Mouse (Mus musculus): Measurements from ENCODE around the gene Sstr3. TPM values are rescaled to one million over a fixed set of nuclear protein-coding genes. Genes with fewer than 3 reads are reported as not detected.

The Sstr3 gene
- polyA plus RNA-seq (2015; fragmentation: Nextera tagmentation; extraction: Ambion mirVana): not detected in 2 replicates

DNA sequence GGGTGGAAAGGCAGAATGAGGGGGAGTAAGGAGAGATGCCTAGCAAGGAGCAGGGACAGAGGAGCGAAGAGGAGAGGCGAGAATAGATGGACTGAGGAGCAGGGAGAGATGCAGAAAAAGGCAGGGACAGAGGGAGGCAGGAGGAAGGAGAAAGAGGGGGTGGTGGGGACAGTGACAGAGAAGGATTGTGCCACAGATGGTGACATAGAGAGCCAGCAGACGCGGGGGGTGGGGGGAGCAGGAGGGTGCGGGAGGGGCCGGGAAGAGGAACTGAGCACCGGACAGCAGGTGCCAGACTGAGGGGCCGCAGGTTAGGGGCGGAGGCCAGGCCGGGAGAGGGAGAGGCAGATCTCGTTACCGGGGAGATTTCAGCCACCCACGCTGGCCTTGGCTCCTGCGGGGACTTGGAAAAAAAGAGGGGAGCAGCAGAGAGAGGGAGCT, at the start of gene Sstr3:
Gene Sstr3 (minus strand): TSS at position 125 of the 441 bp plus-strand sequence.
- Histone ChIP-seq H3K9me3 (replicated peaks) (no peaks in the 10 kb centered on the region), H3K4me1 (peaks cover 15% of the 10 kb centered on the region; the same call in 1 of the 2 replicates), H3K27me3 (peaks cover 20% of the 10 kb centered on the region; the same call in 1 of the 2 replicates), H3K4me3 (replicated peaks) (no peak within 1 kb of the TSS), H3K27ac (replicated peaks) (no peak within 1 kb of the TSS), H3K36me3 (no peaks in the 10 kb centered on the region), H3K4me2 (replicated peaks) (no peak within 1 kb of the TSS), H3K9ac (no peak within 1 kb of the TSS)
- ATAC-seq (ENCODE audit: insufficient number of reproducible peaks, low FRiP score, low TSS enrichment, low read depth): no peak
- WGBS: 15% methylated on average over 14 of the region's 14 CpGs

DNA sequence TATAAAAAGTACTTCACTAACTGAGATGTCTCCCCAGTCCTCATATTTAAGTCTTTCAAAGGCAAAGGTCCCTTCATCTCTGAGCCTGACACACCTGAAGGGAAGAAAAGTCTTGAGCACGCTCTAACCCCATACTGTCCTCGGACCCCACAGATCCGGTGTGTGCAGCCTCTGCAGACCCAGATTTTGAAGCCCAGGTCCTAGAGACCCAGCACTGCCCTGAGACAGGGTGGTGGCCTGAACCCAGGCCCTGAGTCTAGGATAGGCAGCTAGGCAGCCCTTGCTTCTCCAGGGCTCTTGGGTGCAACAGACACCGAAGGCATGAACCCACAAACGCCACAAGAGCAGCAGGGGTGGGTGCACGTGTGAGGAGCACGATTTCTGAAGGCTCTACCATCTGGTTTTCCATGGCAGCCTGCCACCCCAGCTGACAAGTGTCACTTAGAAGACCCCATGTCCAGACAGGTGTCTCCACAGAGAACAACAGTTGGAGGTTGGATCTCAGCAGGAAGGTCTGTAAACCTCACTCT, 49.5 kb upstream of the Sstr3 start:
- WGBS: 80% methylated on average over 7 of the region's 7 CpGs
- H3K27ac ChIP-seq (replicated peaks): no peak overlapping the region

GRCm38 (mm10) chr15:78592452-78592968, 48.0 kb upstream of the Sstr3 start:
- Histone ChIP-seq H3K4me2 (replicated peaks) (no peak overlapping the region), H3K27me3 (no peaks in the 10 kb centered on the region), H3K36me3 (no peaks in the 10 kb centered on the region), H3K9ac (no peak overlapping the region), H3K9me3 (replicated peaks) (no peaks in the 10 kb centered on the region), H3K27ac (replicated peaks) (no peak overlapping the region), H3K4me3 (replicated peaks) (no peak overlapping the region), H3K4me1 (peaks cover 4% of the 10 kb centered on the region; the same call in 1 of the 2 replicates)
- WGBS: 65% methylated on average over 14 of the region's 14 CpGs
- ATAC-seq (ENCODE audit: insufficient number of reproducible peaks, low FRiP score, low TSS enrichment, low read depth): no peak

More for the DNA sequence above, 49.5 kb upstream of the Sstr3 start:
- Histone ChIP-seq H3K9ac (no peak overlapping the region), H3K9me3 (replicated peaks) (no peaks in the 10 kb centered on the region), H3K27me3 (no peaks in the 10 kb centered on the region), H3K4me2 (replicated peaks) (no peak overlapping the region), H3K36me3 (no peaks in the 10 kb centered on the region), H3K4me1 (peaks cover 4% of the 10 kb centered on the region; the same call in 1 of the 2 replicates), H3K4me3 (replicated peaks) (no peak overlapping the region)
- ATAC-seq (ENCODE audit: insufficient number of reproducible peaks, low FRiP score, low TSS enrichment, low read depth): no peak

- H3K4me2 ChIP-seq (replicated peaks): no peak overlapping the region
- 45% methylated on average over 15 of the region's 15 CpGs for WGBS
- no peak overlapping the region for H3K4me3 ChIP-seq (replicated peaks)
- ATAC-seq (ENCODE audit: insufficient number of reproducible peaks, low FRiP score, low TSS enrichment, low read depth): no peak
- no peaks in the 10 kb centered on the region for H3K27me3 ChIP-seq
- no peak overlapping the region for H3K9ac ChIP-seq
- no peaks in the 10 kb centered on the region for H3K9me3 ChIP-seq (replicated peaks)
- no peak overlapping the region for H3K27ac ChIP-seq (replicated peaks)
- H3K36me3 ChIP-seq: no peaks in the 10 kb centered on the region
- peaks cover 4% of the 10 kb centered on the region; the same call in 1 of the 2 replicates for H3K4me1 ChIP-seq
These were observed 47.4 kb upstream of the Sstr3 start for GRCm38 (mm10) chr15:78591680-78592451.

DNA sequence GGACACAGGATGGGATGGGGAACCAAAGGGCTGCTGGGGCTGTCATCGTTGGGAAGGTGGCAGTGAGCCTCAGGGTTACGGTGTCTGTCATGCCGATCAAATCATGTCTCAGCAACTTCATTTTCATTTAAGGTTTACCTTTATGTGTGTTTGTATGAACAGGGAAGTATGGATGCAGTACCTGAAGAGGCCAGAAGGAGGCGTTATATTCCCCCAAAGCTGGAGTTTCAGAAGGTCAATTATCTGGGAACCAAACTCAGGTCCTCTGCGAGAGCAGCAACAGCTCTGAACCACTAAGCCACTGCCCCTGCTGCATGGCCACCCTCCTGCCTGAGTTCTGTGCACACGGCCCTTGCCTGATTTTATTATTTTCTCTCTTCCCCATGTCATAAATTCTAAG, 46.3 kb upstream of the Sstr3 start:
- no peak for ATAC-seq (ENCODE audit: insufficient number of reproducible peaks, low FRiP score, low TSS enrichment, low read depth)
- Histone ChIP-seq H3K4me2 (replicated peaks) (no peak overlapping the region), H3K4me1 (peaks cover 4% of the 10 kb centered on the region; the same call in 1 of the 2 replicates), H3K27ac (replicated peaks) (no peak overlapping the region), H3K9ac (no peak overlapping the region), H3K36me3 (no peaks in the 10 kb centered on the region), H3K4me3 (replicated peaks) (no peak overlapping the region), H3K27me3 (no peaks in the 10 kb centered on the region), H3K9me3 (replicated peaks) (no peaks in the 10 kb centered on the region)
- WGBS: 74% methylated on average over 6 of the region's 6 CpGs

DNA sequence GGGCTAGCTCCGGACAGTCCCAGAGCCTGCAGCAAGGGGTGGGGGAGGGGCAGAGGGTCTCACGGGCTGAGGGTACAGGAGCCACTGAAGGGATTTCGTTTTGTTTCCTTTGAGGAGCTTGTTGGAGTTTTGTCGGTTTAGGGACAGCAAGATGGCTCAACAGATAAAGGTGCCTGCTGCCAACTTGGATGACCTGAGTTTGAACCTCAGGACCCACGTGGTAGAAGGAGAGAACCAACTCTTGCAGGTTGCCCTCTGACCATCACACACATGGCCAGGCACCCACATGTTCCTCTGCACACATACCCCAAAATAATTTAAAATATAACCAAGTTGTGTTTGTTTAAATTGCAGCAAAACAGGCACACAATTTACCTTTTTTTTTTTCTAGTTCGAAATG, 45.5 kb upstream of the Sstr3 start:
- H3K36me3 ChIP-seq: no peaks in the 10 kb centered on the region
- H3K4me1 ChIP-seq: peaks cover 4% of the 10 kb centered on the region; the same call in 1 of the 2 replicates
- no peak overlapping the region for H3K4me2 ChIP-seq (replicated peaks)
- H3K9ac ChIP-seq: no peak overlapping the region
- WGBS: 64% methylated on average over 6 of the region's 6 CpGs
- H3K9me3 ChIP-seq (replicated peaks): no peaks in the 10 kb centered on the region
- no peak overlapping the region for H3K4me3 ChIP-seq (replicated peaks)
- H3K27me3 ChIP-seq: no peaks in the 10 kb centered on the region
- H3K27ac ChIP-seq (replicated peaks): no peak overlapping the region
- ATAC-seq (ENCODE audit: insufficient number of reproducible peaks, low FRiP score, low TSS enrichment, low read depth): no peak

GRCm38 (mm10) chr15:78588900-78589299, 44.4 kb upstream of the Sstr3 start:
- 74% methylated on average over 4 of the region's 4 CpGs for WGBS
- H3K36me3 ChIP-seq: no peaks in the 10 kb centered on the region
- ATAC-seq (ENCODE audit: insufficient number of reproducible peaks, low FRiP score, low TSS enrichment, low read depth): no peak
- no peak overlapping the region for H3K4me3 ChIP-seq (replicated peaks)
- no peak overlapping the region for H3K4me2 ChIP-seq (replicated peaks)
- H3K27ac ChIP-seq (replicated peaks): no peak overlapping the region
- H3K4me1 ChIP-seq: peaks cover 4% of the 10 kb centered on the region; the same call in 1 of the 2 replicates
- no peaks in the 10 kb centered on the region for H3K27me3 ChIP-seq
- no peak overlapping the region for H3K9ac ChIP-seq
- H3K9me3 ChIP-seq (replicated peaks): no peaks in the 10 kb centered on the region

GRCm38 (mm10) chr15:78588049-78588448, 43.6 kb upstream of the Sstr3 start:
- WGBS: 78% methylated on average over 4 of the region's 4 CpGs
- no peaks in the 10 kb centered on the region for H3K36me3 ChIP-seq
- H3K9me3 ChIP-seq (replicated peaks): no peaks in the 10 kb centered on the region
- no peak overlapping the region for H3K4me3 ChIP-seq (replicated peaks)
- ATAC-seq (ENCODE audit: insufficient number of reproducible peaks, low FRiP score, low TSS enrichment, low read depth): no peak
- H3K27ac ChIP-seq (replicated peaks): no peak overlapping the region
- peaks cover 4% of the 10 kb centered on the region; the same call in 1 of the 2 replicates for H3K4me1 ChIP-seq
- no peaks in the 10 kb centered on the region for H3K27me3 ChIP-seq
- no peak overlapping the region for H3K9ac ChIP-seq
- H3K4me2 ChIP-seq (replicated peaks): no peak overlapping the region

- H3K27ac ChIP-seq (replicated peaks): no peak overlapping the region
- no peaks in the 10 kb centered on the region for H3K36me3 ChIP-seq
- H3K4me3 ChIP-seq (replicated peaks): no peak overlapping the region
- no peaks in the 10 kb centered on the region for H3K9me3 ChIP-seq (replicated peaks)
- H3K4me1 ChIP-seq: peaks cover 4% of the 10 kb centered on the region; the same call in 1 of the 2 replicates
- no peaks in the 10 kb centered on the region for H3K27me3 ChIP-seq
- 53% methylated on average over 18 of the region's 18 CpGs for WGBS
- no peak overlapping the region for H3K4me2 ChIP-seq (replicated peaks)
- H3K9ac ChIP-seq: no peak overlapping the region
- peak; percentile 62; the same call in 1 of the 2 replicates for ATAC-seq (ENCODE audit: insufficient number of reproducible peaks, low FRiP score, low TSS enrichment, low read depth)
These were observed 42.8 kb upstream of the Sstr3 start for GRCm38 (mm10) chr15:78587050-78587994.

- H3K4me2 ChIP-seq (replicated peaks): no peak overlapping the region
- H3K9me3 ChIP-seq (replicated peaks): no peaks in the 10 kb centered on the region
- H3K36me3 ChIP-seq: no peaks in the 10 kb centered on the region
- H3K27ac ChIP-seq (replicated peaks): no peak overlapping the region
- H3K9ac ChIP-seq: no peak overlapping the region
- H3K4me3 ChIP-seq (replicated peaks): no peak overlapping the region
- peaks cover 17% of the 10 kb centered on the region; the same call in 1 of the 2 replicates for H3K4me1 ChIP-seq
- ATAC-seq (ENCODE audit: insufficient number of reproducible peaks, low FRiP score, low TSS enrichment, low read depth): no peak
- no peaks in the 10 kb centered on the region for H3K27me3 ChIP-seq
- WGBS: 88% methylated on average over 7 of the region's 7 CpGs
These were observed 40.9 kb upstream of the Sstr3 start for GRCm38 (mm10) chr15:78585404-78585803.

Data from embryonic facial prominence, embryonic 15.5 days (tissue).